Mouse (Mus musculus): ENCODE results near the gene Tmem216. TPM values are rescaled to one million over a fixed set of nuclear protein-coding genes. Genes with fewer than 3 reads are reported as not detected.
"Not testable (repeated sequence)": the region's sequence is repeated elsewhere in the genome, so short reads cannot be mapped to it uniquely, and the experiment has no call there.

Tmem216 gene
- polyA plus RNA-seq, 1 experiment from 2014 or later, result 1.4 TPM

- Histone ChIP-seq H3K27ac (no peak overlapping the region), H3K36me3 (ENCODE audit: inconsistent target) (peaks cover 34% of the 10 kb centered on the region; the same call in 1 of the 2 replicates), H3K4me3 (ENCODE audit: inconsistent target) (no peak overlapping the region), H3K79me2 (ENCODE audit: inconsistent target) (no peaks in the 10 kb centered on the region)
- 95% methylated on average over 8 of the region's 8 CpGs for WGBS (ENCODE audit: missing documents)
These were observed 29.1 kb upstream of the Tmem216 start for GRCm38 (mm10) chr19:10585112-10585511.

GRCm38 (mm10) chr19:10583550-10584146 is 27.6 kb upstream of the Tmem216 start:
- WGBS (ENCODE audit: missing documents), result 22% methylated on average over 7 of the region's 7 CpGs
- H3K4me3 ChIP-seq (ENCODE audit: inconsistent target), result no peak overlapping the region
- H3K36me3 ChIP-seq (ENCODE audit: inconsistent target), result peaks cover 34% of the 10 kb centered on the region; the same call in 1 of the 2 replicates
- H3K79me2 ChIP-seq (ENCODE audit: inconsistent target), result peaks cover 4% of the 10 kb centered on the region; the same call in 1 of the 2 replicates
- no peak overlapping the region for H3K27ac ChIP-seq

GRCm38 (mm10) chr19:10581984-10582383 is 25.9 kb upstream of the Tmem216 start:
- peaks cover 16% of the 10 kb centered on the region; the same call in 1 of the 2 replicates for H3K79me2 ChIP-seq (ENCODE audit: inconsistent target)

GRCm38 (mm10) chr19:10580761-10581160 is 24.7 kb upstream of the Tmem216 start:
- peaks cover 17% of the 10 kb centered on the region; the same call in 1 of the 2 replicates for H3K36me3 ChIP-seq (ENCODE audit: inconsistent target)
- 31% methylated on average over 3 of the region's 3 CpGs for WGBS (ENCODE audit: missing documents)
- no peak overlapping the region for H3K4me3 ChIP-seq (ENCODE audit: inconsistent target)
- H3K79me2 ChIP-seq (ENCODE audit: inconsistent target), result peaks cover 16% of the 10 kb centered on the region; the same call in 1 of the 2 replicates
- H3K27ac ChIP-seq, result no peak overlapping the region

More at GRCm38 (mm10) chr19:10581984-10582383, 25.9 kb upstream of the Tmem216 start:
- Histone ChIP-seq H3K36me3 (ENCODE audit: inconsistent target) (peaks cover 23% of the 10 kb centered on the region; the same call in 1 of the 2 replicates), H3K4me3 (ENCODE audit: inconsistent target) (no peak overlapping the region), H3K27ac (no peak overlapping the region)
- WGBS (ENCODE audit: missing documents), result 73% methylated on average over 6 of the region's 6 CpGs

GRCm38 (mm10) chr19:10580102-10580501 is 24.1 kb upstream of the Tmem216 start:
- H3K36me3 ChIP-seq (ENCODE audit: inconsistent target), result peaks cover 17% of the 10 kb centered on the region; the same call in 1 of the 2 replicates
- 30% methylated on average over 3 of the region's 3 CpGs for WGBS (ENCODE audit: missing documents)
- H3K4me3 ChIP-seq (ENCODE audit: inconsistent target), result no peak overlapping the region

GRCm38 (mm10) chr19:10576690-10577561 is 20.9 kb upstream of the Tmem216 start, which contains the start of the genes Cyb561a3 and Tmem138:
TSS of gene Cyb561a3 (plus strand) at chr19:10577172.
TSS of gene Tmem138 (minus strand) at chr19:10577362.
- Histone ChIP-seq H3K79me2 (ENCODE audit: inconsistent target) (peaks cover 16% of the 10 kb centered on the region; the same call in 1 of the 2 replicates), H3K27ac (peak within 1 kb of the TSS; percentile 86), H3K4me3 (ENCODE audit: inconsistent target) (peak within 1 kb of the TSS; percentile 83), H3K36me3 (ENCODE audit: inconsistent target) (peaks cover 13% of the 10 kb centered on the region; the same call in 1 of the 2 replicates)
- under 1% methylated on average over 42 of the region's 44 CpGs for WGBS (ENCODE audit: missing documents)

More at GRCm38 (mm10) chr19:10580102-10580501, 24.1 kb upstream of the Tmem216 start:
- no peak overlapping the region for H3K27ac ChIP-seq
- H3K79me2 ChIP-seq (ENCODE audit: inconsistent target), result peaks cover 16% of the 10 kb centered on the region; the same call in 1 of the 2 replicates

DNA sequence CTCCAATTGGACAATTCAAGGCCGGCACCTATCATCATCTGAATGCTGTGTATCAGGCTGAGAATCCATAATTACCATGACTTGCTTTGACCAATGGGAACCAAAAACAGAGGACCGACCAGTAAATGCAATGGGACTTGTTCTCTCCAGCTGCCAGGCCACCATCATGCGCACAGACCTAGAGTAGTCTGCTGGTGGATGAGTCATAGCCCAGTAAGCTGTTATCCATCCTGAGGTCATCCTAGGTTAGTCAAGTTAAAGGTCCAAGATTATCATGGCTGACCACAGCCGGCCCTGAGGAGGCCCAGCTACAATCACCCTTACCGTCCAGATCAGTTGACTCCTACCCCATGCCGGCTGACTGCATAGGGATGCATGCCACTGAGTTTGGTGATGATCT is 13.6 kb upstream of the Tmem216 start:
- Histone ChIP-seq H3K79me2 (ENCODE audit: inconsistent target) (no peaks in the 10 kb centered on the region), H3K27ac (no peak overlapping the region), H3K4me3 (ENCODE audit: inconsistent target) (no peak overlapping the region), H3K36me3 (ENCODE audit: inconsistent target) (peaks cover 18% of the 10 kb centered on the region; the same call in 1 of the 2 replicates)
- 96% methylated on average over 6 of the region's 6 CpGs for WGBS (ENCODE audit: missing documents)

DNA sequence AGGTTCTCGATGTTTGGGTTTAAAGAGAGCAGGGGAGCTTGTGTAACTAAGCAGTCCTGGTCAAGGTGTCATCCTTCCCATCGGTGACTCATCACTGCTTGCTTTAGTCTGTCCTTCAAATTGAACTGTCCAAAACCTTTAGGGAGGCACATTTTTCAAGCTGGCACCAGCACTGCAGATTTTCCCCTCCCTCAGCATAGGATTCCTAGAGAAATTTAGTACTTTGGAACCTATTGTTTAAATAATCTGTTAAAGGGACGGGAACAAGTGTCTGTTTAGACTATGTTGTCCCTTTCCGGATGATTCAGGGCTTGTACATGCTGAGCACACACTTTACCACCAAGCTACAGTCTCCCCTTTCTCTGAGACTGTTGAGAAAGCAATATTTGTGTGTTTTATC is 9.2 kb upstream of the Tmem216 start:
- no peak overlapping the region for H3K27ac ChIP-seq
- WGBS (ENCODE audit: missing documents), result 69% methylated on average over 4 of the region's 4 CpGs

DNA sequence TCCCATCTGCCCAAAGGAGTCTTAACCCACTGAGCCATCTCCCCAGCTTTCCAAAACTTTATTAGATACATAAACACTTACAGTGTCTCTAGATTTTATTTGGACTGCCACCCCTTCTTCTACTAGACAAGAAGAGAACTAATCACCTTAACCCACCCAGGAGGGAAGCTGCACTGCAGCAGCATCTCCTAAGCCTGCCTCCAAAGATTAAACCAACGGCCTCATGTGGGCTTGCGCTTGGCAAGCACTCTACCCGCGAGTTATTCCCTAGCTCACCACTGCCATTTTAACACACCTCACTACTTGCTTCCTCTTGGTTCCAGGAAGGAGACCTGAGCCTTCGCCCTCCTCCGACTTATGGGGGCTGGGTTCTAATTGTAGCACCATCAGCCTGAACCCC is 8.2 kb upstream of the Tmem216 start:
- H3K27ac ChIP-seq, result no peak overlapping the region
- no peak overlapping the region for H3K4me3 ChIP-seq (ENCODE audit: inconsistent target)
- no peaks in the 10 kb centered on the region for H3K36me3 ChIP-seq (ENCODE audit: inconsistent target)
- no peaks in the 10 kb centered on the region for H3K79me2 ChIP-seq (ENCODE audit: inconsistent target)
- 77% methylated on average over 6 of the region's 6 CpGs for WGBS (ENCODE audit: missing documents)

More for the DNA sequence above, 9.2 kb upstream of the Tmem216 start:
- Histone ChIP-seq H3K79me2 (ENCODE audit: inconsistent target) (no peaks in the 10 kb centered on the region), H3K4me3 (ENCODE audit: inconsistent target) (no peak overlapping the region), H3K36me3 (ENCODE audit: inconsistent target) (no peaks in the 10 kb centered on the region)

GRCm38 (mm10) chr19:10562351-10562750 is 6.3 kb upstream of the Tmem216 start:
- no peak overlapping the region for H3K27ac ChIP-seq

GRCm38 (mm10) chr19:10561558-10562314 is 5.7 kb upstream of the Tmem216 start:
- Histone ChIP-seq H3K4me3 (ENCODE audit: inconsistent target) (no peak overlapping the region), H3K79me2 (ENCODE audit: inconsistent target) (no peaks in the 10 kb centered on the region), H3K36me3 (ENCODE audit: inconsistent target) (no peaks in the 10 kb centered on the region), H3K27ac (no peak overlapping the region)
- WGBS (ENCODE audit: missing documents), result 84% methylated on average over 6 of the region's 6 CpGs

More at GRCm38 (mm10) chr19:10562351-10562750, 6.3 kb upstream of the Tmem216 start:
- H3K79me2 ChIP-seq (ENCODE audit: inconsistent target), result no peaks in the 10 kb centered on the region
- 91% methylated on average over 5 of the region's 5 CpGs for WGBS (ENCODE audit: missing documents)
- H3K4me3 ChIP-seq (ENCODE audit: inconsistent target), result no peak overlapping the region
- H3K36me3 ChIP-seq (ENCODE audit: inconsistent target), result no peaks in the 10 kb centered on the region

DNA sequence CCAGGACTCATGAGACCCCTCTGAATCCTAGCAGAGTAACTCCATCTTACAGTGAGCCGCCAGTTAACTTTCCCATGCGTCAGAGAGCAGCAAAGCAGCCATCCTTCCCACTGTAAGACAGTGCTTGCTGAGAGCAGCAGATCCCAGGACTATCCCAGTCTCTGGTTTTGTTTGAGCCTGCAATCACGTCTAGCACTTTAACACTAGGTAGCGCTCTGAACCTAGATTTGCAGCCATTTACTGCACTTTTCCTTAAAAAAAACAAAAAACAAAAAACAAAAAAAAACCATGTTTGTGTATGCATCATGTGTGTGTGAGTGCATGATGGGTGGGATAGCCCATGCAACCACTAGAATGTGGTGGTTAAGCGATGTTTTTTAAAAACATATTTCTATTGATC is 4.1 kb upstream of the Tmem216 start:
- WGBS (ENCODE audit: missing documents), result 76% methylated on average over 4 of the region's 5 CpGs
- H3K79me2 ChIP-seq (ENCODE audit: inconsistent target), result no peaks in the 10 kb centered on the region

DNA sequence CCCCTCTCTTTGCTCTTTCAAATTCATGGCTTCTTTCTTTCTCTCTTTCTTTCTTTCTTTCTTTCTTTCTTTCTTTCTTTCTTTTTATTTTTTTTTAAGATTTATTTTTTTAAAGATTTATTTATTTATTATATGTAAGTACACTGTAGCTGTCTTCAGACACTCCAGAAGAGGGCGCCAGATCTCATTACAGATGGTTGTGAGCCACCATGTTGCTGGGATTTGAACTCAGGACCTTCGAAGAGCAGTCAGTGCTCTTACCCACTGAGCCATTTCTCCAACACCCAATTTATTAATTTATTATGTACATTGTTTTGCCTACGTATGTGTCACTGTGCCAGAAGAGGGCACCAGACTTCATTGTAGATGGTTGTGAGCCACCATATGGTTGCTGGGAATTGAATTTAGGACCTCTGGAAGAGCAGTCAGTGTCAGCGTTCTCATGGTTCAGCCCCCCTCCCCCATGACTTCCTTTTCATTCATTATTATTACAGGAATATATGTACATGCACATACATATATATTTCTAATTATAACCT is 1.9 kb upstream of the Tmem216 start:
- H3K4me3 ChIP-seq (ENCODE audit: inconsistent target); H3K27ac ChIP-seq; H3K79me2 ChIP-seq (ENCODE audit: inconsistent target); H3K36me3 ChIP-seq (ENCODE audit: inconsistent target): not testable (repeated sequence)
- 73% methylated on average over 4 of the region's 4 CpGs for WGBS (ENCODE audit: missing documents)

More for the DNA sequence above, 4.1 kb upstream of the Tmem216 start:
- Histone ChIP-seq H3K27ac (no peak overlapping the region), H3K36me3 (ENCODE audit: inconsistent target) (no peaks in the 10 kb centered on the region), H3K4me3 (ENCODE audit: inconsistent target) (no peak overlapping the region)

- Histone ChIP-seq H3K27ac (no peak overlapping the region), H3K79me2 (ENCODE audit: inconsistent target) (no peaks in the 10 kb centered on the region), H3K4me3 (ENCODE audit: inconsistent target) (no peak overlapping the region), H3K36me3 (ENCODE audit: inconsistent target) (no peaks in the 10 kb centered on the region)
- WGBS (ENCODE audit: missing documents), result 88% methylated on average over 2 of the region's 2 CpGs
These were observed 1.4 kb upstream of the Tmem216 start for GRCm38 (mm10) chr19:10557430-10557829.
